Mouse (Mus musculus): ENCODE measurements at regions not wholly inside any gene's neighbourhood (a gene's known extent, or its start where the extent isn't known, plus 50 kb on each side); places are given as distances from the start of the nearest gene placed in this dataset.
"Not testable (repeated sequence)": the region's sequence is repeated elsewhere in the genome, so short reads cannot be mapped to it uniquely, and the experiment has no call there.

DNA sequence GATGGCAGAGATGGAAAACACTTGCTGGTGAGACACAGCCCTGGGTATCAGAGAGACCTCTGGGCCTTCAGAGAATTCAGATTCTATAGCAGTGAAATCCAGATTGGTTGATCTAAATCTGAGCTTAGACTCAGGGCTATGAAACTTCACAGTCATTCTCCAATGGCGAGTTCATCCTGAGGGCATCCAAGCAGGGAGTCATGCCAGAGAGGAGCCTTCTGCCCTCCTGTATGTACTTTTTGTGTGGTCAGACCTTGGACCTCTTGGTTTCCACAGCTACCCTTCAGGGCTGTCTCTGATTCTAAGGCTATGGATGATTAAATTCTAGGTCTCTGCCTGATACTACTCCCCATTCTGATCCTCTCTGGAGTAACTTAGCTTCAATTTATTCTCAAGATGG is 122.0 kb upstream of the Mettl15 start:
- DNase-seq: no peak

DNA sequence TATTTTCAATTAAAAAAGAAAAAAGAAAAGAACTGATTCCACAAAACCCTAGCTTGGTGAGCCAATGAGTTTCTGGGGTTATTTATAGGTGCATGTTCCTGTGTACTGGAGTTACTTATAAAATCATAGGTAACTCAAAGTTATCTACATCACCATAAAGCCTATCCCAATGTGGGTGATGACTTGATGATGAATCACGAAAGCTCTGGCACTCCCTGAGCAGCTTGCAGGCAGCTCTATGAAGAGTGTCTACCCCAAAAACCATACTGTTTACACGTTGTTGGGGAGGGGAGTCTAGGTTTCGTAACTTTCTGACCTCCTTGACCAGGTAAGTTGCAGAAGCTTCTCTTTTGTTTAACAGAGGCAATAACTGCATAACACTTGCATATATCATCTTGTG is 123.7 kb upstream of the Mettl15 start:
- DNase-seq: no peak

GRCm38 (mm10) chr2:109406591-109407079 is 126.1 kb upstream of the Mettl15 start:
- no peak for DNase-seq

- no peak for DNase-seq
Observed at GRCm38 (mm10) chr2:109420098-109420497, 139.6 kb upstream of the Mettl15 start.

- no peak for DNase-seq
Observed at GRCm38 (mm10) chr2:109431183-109431582, 150.6 kb upstream of the Mettl15 start.

DNA sequence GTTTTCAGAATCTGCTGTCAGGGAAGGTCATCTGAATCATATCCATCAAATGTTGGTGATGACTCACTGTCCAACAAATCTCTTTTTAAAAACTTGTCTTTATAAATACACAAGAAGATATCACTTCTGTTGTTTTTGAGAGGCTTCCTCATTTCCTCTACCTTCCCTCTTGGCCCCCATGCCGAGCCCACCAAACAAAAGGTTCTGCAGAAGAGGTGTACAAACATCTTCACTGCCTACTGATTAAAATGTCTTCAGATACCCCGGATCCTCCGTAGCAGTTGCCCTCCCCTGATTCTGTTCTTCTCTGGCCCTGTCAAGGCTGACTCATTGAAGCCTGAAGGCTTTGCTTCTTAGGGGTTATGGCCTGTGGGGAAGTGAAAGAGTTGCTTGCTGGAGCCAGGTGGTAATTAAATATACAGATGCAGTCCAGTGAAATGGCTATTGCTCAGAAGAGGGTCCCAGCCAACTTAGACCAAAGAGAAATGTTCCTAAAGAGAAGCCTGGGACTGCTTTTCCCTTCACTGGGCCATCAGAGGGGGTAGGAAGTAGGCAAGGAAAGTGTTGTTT is 162.1 kb upstream of the Mettl15 start:
- DNase-seq: peak; percentile 8

GRCm38 (mm10) chr2:109443521-109444066 is 163.0 kb upstream of the Mettl15 start:
- no peak for DNase-seq

- not testable (repeated sequence) for DNase-seq
Observed at GRCm38 (mm10) chr2:109462246-109462645, 181.7 kb upstream of the Mettl15 start.

- DNase-seq: no peak
Observed at GRCm38 (mm10) chr2:109484306-109484705, 190.2 kb upstream of the Bdnf start.

GRCm38 (mm10) chr2:109487591-109487990 is 186.9 kb upstream of the Bdnf start:
- no peak for DNase-seq

GRCm38 (mm10) chr2:109502186-109502585 is 172.3 kb upstream of the Bdnf start:
- DNase-seq: no peak

DNA sequence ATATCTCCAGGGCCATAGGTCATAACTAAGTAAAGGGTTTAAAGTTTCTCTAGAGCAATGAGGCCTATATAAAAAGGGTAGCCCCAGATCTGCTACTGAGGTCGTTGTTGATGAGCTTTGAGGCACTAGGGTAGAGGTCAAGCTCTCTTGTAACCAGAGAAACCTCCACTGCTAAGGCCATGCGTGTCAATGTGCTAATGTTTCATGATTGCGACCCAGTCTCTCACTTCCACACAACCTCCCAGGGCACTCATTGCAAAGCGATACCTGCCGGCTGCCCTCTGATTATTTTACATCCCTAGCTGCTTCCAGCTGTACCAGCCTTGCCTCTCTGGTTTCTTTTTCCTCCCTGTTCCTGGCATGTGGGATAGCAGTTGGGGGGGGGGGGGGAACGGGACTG is 169.6 kb upstream of the Bdnf start:
- no peak for DNase-seq

- peak; percentile 52 for DNase-seq
Observed at GRCm38 (mm10) chr2:109510070-109510979, 164.2 kb upstream of the Bdnf start.

DNA sequence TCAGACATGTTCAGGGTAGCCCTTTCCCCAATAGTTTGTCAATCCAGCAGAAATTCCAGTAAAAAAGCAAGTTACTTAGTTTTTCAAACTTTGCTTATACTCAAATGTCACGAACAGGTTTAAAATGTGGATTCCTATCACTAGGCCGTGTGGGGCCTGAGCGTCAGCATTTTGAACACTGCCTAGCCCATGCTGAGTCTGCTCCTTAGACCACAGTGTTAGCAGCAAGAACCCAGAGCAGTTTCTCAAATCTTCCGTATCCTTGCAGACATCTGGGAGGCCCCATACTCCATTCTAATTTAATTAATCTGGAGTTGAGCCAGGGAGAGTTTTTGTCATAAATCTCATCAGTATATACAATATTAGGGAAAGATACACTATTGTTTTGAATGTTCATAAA is 163.4 kb upstream of the Bdnf start:
- no peak for DNase-seq

GRCm38 (mm10) chr2:109519261-109519660 is 155.2 kb upstream of the Bdnf start:
- no peak for DNase-seq

DNA sequence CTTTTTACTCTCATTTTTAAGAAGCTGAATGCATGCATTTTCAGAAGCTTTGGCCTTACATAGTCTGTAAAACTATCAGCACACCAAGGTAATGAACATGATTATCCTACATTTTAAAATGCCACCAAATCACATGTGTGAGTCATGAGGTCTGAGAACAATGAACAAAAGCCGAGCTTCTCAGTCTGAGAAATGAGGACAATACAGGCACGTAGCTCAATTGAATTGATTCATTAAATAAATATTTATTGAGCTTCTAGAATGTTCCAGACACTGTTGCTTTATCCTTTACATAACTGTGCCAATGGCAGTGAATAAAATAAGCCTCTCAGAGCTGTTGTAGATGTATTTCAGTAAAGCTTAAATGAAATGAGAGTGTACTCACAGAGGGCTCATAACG is 154.0 kb upstream of the Bdnf start:
- peak; percentile 52 for DNase-seq

GRCm38 (mm10) chr2:109539519-109539918 is 135.0 kb upstream of the Bdnf start:
- DNase-seq: no peak

- DNase-seq: no peak
Observed at GRCm38 (mm10) chr2:109546486-109547115, 127.9 kb upstream of the Bdnf start.

DNA sequence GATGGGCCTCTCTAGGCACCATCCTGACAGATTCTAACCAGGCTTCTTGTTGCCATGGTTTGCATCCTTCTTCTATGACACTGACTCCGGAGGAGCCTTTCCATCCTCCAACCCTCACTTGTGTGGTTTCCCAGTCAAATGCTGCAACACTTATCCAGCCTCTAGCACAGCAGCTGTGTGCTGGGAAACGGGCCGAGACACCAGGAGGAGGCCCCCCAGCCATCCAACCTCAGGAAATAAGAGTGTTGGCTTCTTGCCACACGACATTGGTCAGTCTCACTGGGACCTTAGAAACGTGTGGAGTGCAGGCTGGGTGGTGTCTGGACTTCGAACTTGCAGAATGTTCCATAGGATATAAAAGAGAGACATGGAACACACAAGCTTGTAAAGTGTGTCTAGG is 119.9 kb upstream of the Bdnf start:
- no peak for DNase-seq

DNA sequence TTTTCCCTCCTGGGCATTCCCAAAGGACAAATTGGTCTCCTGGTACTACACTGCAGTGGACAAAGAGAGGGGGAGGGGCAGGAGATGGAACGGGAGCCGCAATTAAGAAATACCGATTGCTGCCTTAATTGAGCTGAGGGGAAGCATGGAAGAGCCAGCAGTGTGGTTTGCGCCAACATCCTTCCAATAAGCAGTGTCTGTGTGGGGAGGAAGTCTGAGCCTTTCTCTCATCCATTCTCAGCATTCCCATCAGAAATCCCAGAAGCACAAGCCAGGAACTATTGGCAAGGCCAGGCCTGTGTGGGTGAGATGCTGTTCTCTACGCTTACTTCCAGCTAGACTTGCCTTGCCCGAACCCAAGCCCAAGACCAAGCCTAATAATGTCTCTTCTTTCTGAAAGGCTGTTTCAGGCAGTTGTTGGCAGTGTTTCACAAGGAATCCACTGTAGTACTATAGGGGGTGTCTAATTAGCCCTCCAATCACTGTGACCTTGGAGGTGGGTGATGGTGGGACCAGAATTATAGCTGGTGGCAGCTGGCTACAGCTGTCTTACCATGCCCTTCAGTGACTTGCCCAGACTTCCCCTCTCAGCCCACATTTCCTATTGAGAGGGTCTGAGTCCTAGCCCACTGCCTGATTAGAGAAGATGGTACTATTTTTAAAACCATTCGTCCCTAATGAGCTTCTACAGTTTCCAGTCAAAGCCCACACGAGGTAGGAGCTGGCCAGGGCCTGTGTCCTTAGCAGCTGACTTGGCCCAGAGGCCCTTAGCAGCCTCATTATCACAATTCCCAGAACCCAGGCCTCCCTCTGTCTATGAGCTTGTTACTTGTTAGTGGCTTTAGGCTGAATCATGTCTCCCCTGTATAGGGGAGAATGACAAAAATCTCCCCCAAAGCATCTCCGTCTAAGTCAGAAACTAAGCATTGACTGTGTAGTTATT is 115.1 kb upstream of the Bdnf start:
- peak; percentile 19 for DNase-seq

- DNase-seq: no peak
Observed at GRCm38 (mm10) chr2:109562996-109563395, 111.5 kb upstream of the Bdnf start.

- no peak for DNase-seq
Observed at GRCm38 (mm10) chr2:109576946-109577345, 97.6 kb upstream of the Bdnf start.
